Mouse (Mus musculus) forebrain, embryonic 14.5 days (tissue): ENCODE results near the gene Itpr1. TPM values are rescaled to one million over a fixed set of nuclear protein-coding genes. Genes with fewer than 3 reads are reported as not detected.

Source experiments
- ATAC-seq: fragments of 200-750 bp; cut with Nextera tagmentation; 2 replicates; pipeline ENCODE4 v1.8.0; 2017; ENCODE audit warnings: mild to moderate bottlenecking, moderate library complexity
- DNase-seq: peaks from one replicate; pipeline ENCODE4 v3.0.0-alpha.2; 2015; ENCODE audit warnings: low spot score
- H3K27ac ChIP-seq: fragments of 300-500 bp; sonication (generic); 2 replicates; pipeline ENCODE4 v1.5.1; 2014; ENCODE audit warnings: low read depth, mild to moderate bottlenecking, control low read depth, low read length, moderate library complexity
- H3K27me3 ChIP-seq: fragments of 300-500 bp; sonication (generic); replicated peaks from 2 replicates; pipeline ENCODE4 v1.6.1; 2014; ENCODE audit warnings: low read length, control low read depth, mixed read lengths; ENCODE audit not compliant: control insufficient read depth, insufficient read depth
- H3K36me3 ChIP-seq: fragments of 300-500 bp; sonication (generic); 2 replicates; pipeline ENCODE4 v1.6.1; 2014; ENCODE audit warnings: low read length, control low read depth; ENCODE audit not compliant: control insufficient read depth, insufficient read depth
- H3K4me1 ChIP-seq: fragments of 300-500 bp; sonication (generic); 2 replicates; pipeline ENCODE4 v1.6.1; 2014; ENCODE audit warnings: antibody characterized with exemption, low read length, control low read depth; ENCODE audit not compliant: control insufficient read depth, insufficient read depth
- H3K4me2 ChIP-seq: fragments of 300-500 bp; sonication (generic); 2 replicates; pipeline ENCODE4 v1.6.1; 2014; ENCODE audit warnings: mild to moderate bottlenecking, control low read depth, low read length
- H3K4me3 ChIP-seq: fragments of 300-500 bp; sonication (generic); 2 replicates; pipeline ENCODE4 v1.5.1; 2014; ENCODE audit warnings: low read depth, low read length, control low read depth
- H3K9ac ChIP-seq: fragments of 300-500 bp; sonication (generic); 2 replicates; pipeline ENCODE4 v1.6.1; 2014; ENCODE audit warnings: mild to moderate bottlenecking, low read length, control low read depth, moderate library complexity
- H3K9me3 ChIP-seq: fragments of 300-500 bp; sonication (generic); replicated peaks from 2 replicates; pipeline ENCODE4 v1.6.1; 2016; ENCODE audit warnings: low read length, control low read depth, mixed read lengths; ENCODE audit not compliant: control insufficient read depth
- WGBS: fragments of 180-500 bp; shearing (Covaris S2); extraction: QIAGEN DNeasy Blood & Tissue Kit; methylation state at CpG from one replicate; pipeline ENCODE4 v1.1.7; 2014; 5-methylcytosine and 5-hydroxymethylcytosine counted together
- polyA plus RNA-seq: library from polyadenylated mRNA; unstranded; fragments of >200 nt; fragmentation: Nextera tagmentation; extraction: Ambion mirVana; gene quantifications from 2 replicates; pipeline ENCODE4 v1.2.1, GENCODE M21; 2014

Itpr1 gene
- polyA plus RNA-seq, 1 experiment from 2014 or later: 5.2 TPM

GRCm38 (mm10) chr6:108309391-108310182 is 96.7 kb downstream of the Itpr1 start:
- H3K4me1 ChIP-seq: no peaks in the 10 kb centered on the region
- no peak overlapping the region for H3K4me2 ChIP-seq
- 71% methylated on average over 8 of the region's 8 CpGs for WGBS
- no peaks in the 10 kb centered on the region for H3K9me3 ChIP-seq
- no peaks in the 10 kb centered on the region for H3K36me3 ChIP-seq
- no peak overlapping the region for H3K9ac ChIP-seq
- H3K27me3 ChIP-seq: no peaks in the 10 kb centered on the region
- H3K4me3 ChIP-seq: no peak overlapping the region
- H3K27ac ChIP-seq: no peak overlapping the region
- ATAC-seq: no peak
- no peak for DNase-seq

- Histone ChIP-seq H3K27me3 (no peaks in the 10 kb centered on the region), H3K4me2 (no peak overlapping the region), H3K9ac (no peak overlapping the region), H3K4me3 (no peak overlapping the region), H3K36me3 (no peaks in the 10 kb centered on the region), H3K4me1 (0 out of 2 replicates have a peak, but pooled peaks cover 3% of the 10 kb centered on the region), H3K27ac (no peak overlapping the region), H3K9me3 (no peaks in the 10 kb centered on the region)
- WGBS: 86% methylated on average over 1 of the region's 1 CpGs
- ATAC-seq (no peak), DNase-seq (no peak)
Measured at GRCm38 (mm10) chr6:108313056-108313455, 100.2 kb downstream of the Itpr1 start.

DNA sequence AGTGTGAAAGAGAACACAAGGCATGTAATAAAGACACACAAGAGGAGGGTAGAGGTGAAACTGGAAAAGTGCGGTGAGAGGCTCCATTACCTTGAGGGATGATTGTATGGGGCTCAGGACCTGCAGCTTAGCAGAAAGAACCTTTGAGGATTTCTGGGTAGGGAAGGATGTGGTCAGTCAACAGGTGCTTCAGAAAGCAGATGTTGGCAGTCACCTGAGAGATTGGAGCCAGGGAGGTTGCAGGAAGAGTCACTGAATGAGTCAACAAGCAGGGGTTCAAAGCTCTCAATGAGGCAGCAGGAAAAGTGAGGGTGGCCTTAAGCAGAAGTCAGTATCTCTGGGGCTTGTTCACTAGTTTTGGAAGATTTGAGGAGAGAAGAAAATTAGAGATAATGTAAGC is 101.1 kb downstream of the Itpr1 start:
- WGBS: 100% methylated on average over 1 of the region's 1 CpGs
- Histone ChIP-seq H3K4me2 (no peak overlapping the region), H3K9ac (no peak overlapping the region)

DNA sequence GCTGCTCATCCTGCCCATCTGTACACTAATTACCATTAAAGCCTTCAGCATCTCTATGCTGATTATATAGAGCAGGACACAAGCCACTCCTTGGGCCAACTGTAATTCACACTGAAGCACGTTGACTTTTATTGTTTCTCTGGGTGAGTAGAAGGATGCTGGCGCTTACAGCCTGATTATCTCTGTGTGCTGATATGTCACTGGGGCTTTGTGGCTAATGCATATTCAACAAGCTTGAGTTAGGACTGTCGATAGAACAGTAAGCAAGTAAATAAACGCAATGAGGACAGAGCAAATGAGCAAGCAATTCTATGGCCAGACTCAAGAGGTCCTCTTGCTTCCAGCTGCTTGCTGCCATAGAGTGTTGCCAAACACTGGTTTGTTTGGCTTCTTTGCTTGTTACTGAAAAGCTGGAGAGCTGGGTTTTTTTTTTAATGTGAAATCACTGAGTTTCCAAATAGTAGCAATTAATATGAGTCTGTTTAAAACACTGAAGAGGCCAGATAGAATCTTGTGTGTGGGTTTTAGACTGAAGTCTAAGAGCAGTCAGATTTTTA is 103.5 kb downstream of the Itpr1 start:
- 65% methylated on average over 4 of the region's 4 CpGs for WGBS
- H3K4me2 ChIP-seq: no peak overlapping the region
- no peaks in the 10 kb centered on the region for H3K9me3 ChIP-seq
- H3K27ac ChIP-seq: no peak overlapping the region
- DNase-seq (peak; percentile 20), ATAC-seq (no peak; the same call in 1 of the 2 replicates)
- H3K27me3 ChIP-seq: no peaks in the 10 kb centered on the region
- no peaks in the 10 kb centered on the region for H3K36me3 ChIP-seq
- no peak overlapping the region for H3K4me3 ChIP-seq
- H3K4me1 ChIP-seq: 0 out of 2 replicates have a peak, but pooled peaks cover 3% of the 10 kb centered on the region
- H3K9ac ChIP-seq: no peak overlapping the region

More for the DNA sequence above, 101.1 kb downstream of the Itpr1 start:
- H3K36me3 ChIP-seq: no peaks in the 10 kb centered on the region
- 0 out of 2 replicates have a peak, but pooled peaks cover 3% of the 10 kb centered on the region for H3K4me1 ChIP-seq
- no peak overlapping the region for H3K4me3 ChIP-seq
- DNase-seq: no peak
- no peaks in the 10 kb centered on the region for H3K9me3 ChIP-seq
- no peaks in the 10 kb centered on the region for H3K27me3 ChIP-seq
- no peak overlapping the region for H3K27ac ChIP-seq
- ATAC-seq: no peak

GRCm38 (mm10) chr6:108316951-108317350 is 104.1 kb downstream of the Itpr1 start:
- DNase-seq (no peak), ATAC-seq (no peak)
- Histone ChIP-seq H3K36me3 (no peaks in the 10 kb centered on the region), H3K4me1 (0 out of 2 replicates have a peak, but pooled peaks cover 3% of the 10 kb centered on the region), H3K4me2 (no peak overlapping the region), H3K9me3 (no peaks in the 10 kb centered on the region), H3K9ac (no peak overlapping the region), H3K4me3 (no peak overlapping the region), H3K27me3 (no peaks in the 10 kb centered on the region), H3K27ac (no peak overlapping the region)
- WGBS: 100% methylated on average over 1 of the region's 1 CpGs

- no peaks in the 10 kb centered on the region for H3K9me3 ChIP-seq
- no peak overlapping the region for H3K4me2 ChIP-seq
- H3K36me3 ChIP-seq: no peaks in the 10 kb centered on the region
- H3K27ac ChIP-seq: peak overlapping the region; percentile 27; the same call in 1 of the 2 replicates
- ATAC-seq (peak; percentile 86), DNase-seq (peak; percentile 71)
- WGBS: 66% methylated on average over 2 of the region's 2 CpGs
- H3K27me3 ChIP-seq: no peaks in the 10 kb centered on the region
- 0 out of 2 replicates have a peak, but pooled peaks cover 2% of the 10 kb centered on the region for H3K4me1 ChIP-seq
- H3K4me3 ChIP-seq: no peak overlapping the region
- no peak overlapping the region for H3K9ac ChIP-seq
Measured at GRCm38 (mm10) chr6:108321653-108322052, 108.8 kb downstream of the Itpr1 start.

DNA sequence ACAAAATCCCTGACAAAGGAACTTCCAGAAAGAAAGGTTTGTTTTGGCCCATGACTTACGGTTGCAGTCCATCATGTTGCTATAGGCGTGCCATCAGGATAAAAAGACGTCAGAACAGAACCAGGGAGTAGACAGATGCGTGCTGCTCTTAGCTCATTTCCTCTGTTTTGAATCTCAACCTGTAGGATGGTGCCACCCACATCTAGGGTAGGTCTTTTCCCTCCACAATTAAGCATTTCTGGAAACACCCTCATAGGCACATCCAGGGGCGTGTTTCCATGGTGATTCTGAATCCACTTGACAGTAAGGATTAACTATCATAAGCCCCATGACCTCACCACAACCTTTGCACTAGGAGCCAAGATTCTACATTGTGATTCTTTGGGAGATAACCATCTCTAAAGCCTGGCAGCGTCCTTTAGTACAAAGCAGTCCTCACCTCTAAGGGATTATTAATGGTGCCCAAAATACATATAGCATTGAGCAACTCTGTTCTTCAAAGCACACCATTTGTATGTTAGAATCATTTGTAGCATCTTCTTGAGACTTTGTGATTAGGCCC is 111.6 kb downstream of the Itpr1 start:
- Histone ChIP-seq H3K36me3 (no peaks in the 10 kb centered on the region), H3K4me2 (no peak overlapping the region), H3K4me1 (no peaks in the 10 kb centered on the region), H3K9ac (no peak overlapping the region), H3K27me3 (no peaks in the 10 kb centered on the region), H3K4me3 (no peak overlapping the region), H3K9me3 (no peaks in the 10 kb centered on the region), H3K27ac (no peak overlapping the region)
- WGBS: 87% methylated on average over 6 of the region's 6 CpGs
- ATAC-seq (no peak), DNase-seq (no peak)

GRCm38 (mm10) chr6:108325400-108325799 is 112.5 kb downstream of the Itpr1 start:
- no peak overlapping the region for H3K27ac ChIP-seq
- no peak overlapping the region for H3K4me3 ChIP-seq
- no peaks in the 10 kb centered on the region for H3K27me3 ChIP-seq
- DNase-seq (no peak), ATAC-seq (no peak)
- H3K4me2 ChIP-seq: no peak overlapping the region
- no peaks in the 10 kb centered on the region for H3K4me1 ChIP-seq
- no peaks in the 10 kb centered on the region for H3K36me3 ChIP-seq
- H3K9me3 ChIP-seq: no peaks in the 10 kb centered on the region
- no peak overlapping the region for H3K9ac ChIP-seq
- WGBS: 97% methylated on average over 10 of the region's 10 CpGs

DNA sequence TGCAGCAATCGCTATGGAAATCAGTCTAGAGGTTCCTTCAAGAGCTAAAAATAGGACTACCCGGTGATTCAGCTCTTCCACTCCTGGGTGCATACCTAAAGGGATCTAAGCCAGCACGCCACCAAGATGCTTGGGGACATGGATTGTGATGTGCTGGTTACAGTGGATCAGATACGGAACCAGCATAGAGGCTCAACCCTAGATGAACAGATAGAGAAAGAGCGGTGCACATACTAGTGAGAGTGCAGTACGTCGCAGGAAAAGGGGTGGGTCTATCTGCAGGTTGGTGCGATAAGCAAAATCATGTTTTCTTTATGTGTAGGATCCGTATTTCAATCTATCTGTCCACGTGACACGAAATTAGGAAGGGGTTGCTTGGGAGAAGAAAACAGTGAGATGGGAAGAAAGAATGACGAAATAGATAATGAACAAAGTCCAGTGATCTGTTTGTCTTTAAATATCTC is 113.1 kb downstream of the Itpr1 start:
- ATAC-seq (no peak), DNase-seq (no peak)

More for the DNA sequence above, 113.1 kb downstream of the Itpr1 start:
- H3K9ac ChIP-seq: no peak overlapping the region
- H3K27me3 ChIP-seq: no peaks in the 10 kb centered on the region
- no peaks in the 10 kb centered on the region for H3K4me1 ChIP-seq
- no peaks in the 10 kb centered on the region for H3K9me3 ChIP-seq
- no peak overlapping the region for H3K4me3 ChIP-seq
- no peak overlapping the region for H3K4me2 ChIP-seq
- no peak overlapping the region for H3K27ac ChIP-seq
- no peaks in the 10 kb centered on the region for H3K36me3 ChIP-seq
- 94% methylated on average over 12 of the region's 12 CpGs for WGBS
